Mouse (Mus musculus): ENCODE measurements around the gene 4921504E06Rik.

Gene 4921504E06Rik

GRCm38 (mm10) chr2:19419686-19420345, 133.9 kb downstream of the 4921504E06Rik start:
- in situ Hi-C loops (cut with MboI): no loop called here

- in situ Hi-C loops (cut with MboI): no loop called here
Observed at GRCm38 (mm10) chr2:19416066-19416465, 137.6 kb downstream of the 4921504E06Rik start.

- in situ Hi-C loops (cut with MboI): no loop called here
Observed at GRCm38 (mm10) chr2:19415063-19415521, 138.6 kb downstream of the 4921504E06Rik start.

GRCm38 (mm10) chr2:19414222-19414965, 139.3 kb downstream of the 4921504E06Rik start:
- in situ Hi-C loops (cut with MboI): no loop called here

Measured in mature B cell (primary cell).